Mouse (Mus musculus) effector memory CD4-positive, alpha-beta T cell, adult 7 months (primary cell): Measurements from ENCODE around the gene Cpt1c. TPM values are rescaled to one million over a fixed set of nuclear protein-coding genes. Genes with fewer than 3 reads are reported as not detected.

Experiments used
- polyA plus RNA-seq: library from polyadenylated mRNA; unstranded; fragments of 100-300 nt; shearing (Covaris generic); gene quantifications from one replicate; pipeline ENCODE4 v1.2.1, GENCODE M21; 2017

Gene Cpt1c
- polyA plus RNA-seq, result 0.67 TPM

DNA sequence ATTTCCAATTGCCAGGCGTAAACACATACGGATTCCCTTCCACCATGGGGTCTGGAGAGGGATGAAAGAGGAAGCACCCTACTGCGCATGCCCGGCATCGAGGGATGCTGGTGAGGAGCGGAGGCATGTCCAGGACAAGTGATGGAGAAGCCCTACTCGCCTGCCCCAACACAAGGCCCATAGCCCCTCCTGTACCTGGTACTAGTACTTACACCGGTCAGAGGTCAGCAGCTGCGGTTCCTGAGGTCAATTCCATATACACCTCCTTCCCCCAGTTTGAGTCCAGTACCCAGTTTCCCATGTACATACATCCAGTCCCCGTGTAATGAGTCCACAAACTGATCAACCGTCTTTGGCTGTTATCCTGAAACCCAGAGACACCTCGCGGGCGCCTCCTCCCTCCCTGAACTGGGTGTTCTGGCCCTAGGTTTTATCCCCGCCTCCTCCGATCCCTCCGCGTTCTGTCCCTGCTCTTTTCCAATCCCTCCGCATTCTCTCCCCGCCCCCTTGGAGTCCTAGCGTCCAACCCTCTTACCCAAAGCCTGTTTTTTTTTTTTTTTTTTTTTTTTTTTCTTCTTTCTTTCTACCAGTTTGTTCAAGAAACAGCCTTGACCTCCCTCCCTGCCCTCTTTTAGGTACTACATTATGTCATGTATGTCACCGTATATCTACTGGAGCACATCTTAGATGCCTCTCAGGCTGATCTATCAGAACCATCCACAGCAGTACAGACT, at the start of gene Cpt1c:
Cpt1c (minus strand) TSS at position 469 of the 734 bp plus-strand sequence.

DNA sequence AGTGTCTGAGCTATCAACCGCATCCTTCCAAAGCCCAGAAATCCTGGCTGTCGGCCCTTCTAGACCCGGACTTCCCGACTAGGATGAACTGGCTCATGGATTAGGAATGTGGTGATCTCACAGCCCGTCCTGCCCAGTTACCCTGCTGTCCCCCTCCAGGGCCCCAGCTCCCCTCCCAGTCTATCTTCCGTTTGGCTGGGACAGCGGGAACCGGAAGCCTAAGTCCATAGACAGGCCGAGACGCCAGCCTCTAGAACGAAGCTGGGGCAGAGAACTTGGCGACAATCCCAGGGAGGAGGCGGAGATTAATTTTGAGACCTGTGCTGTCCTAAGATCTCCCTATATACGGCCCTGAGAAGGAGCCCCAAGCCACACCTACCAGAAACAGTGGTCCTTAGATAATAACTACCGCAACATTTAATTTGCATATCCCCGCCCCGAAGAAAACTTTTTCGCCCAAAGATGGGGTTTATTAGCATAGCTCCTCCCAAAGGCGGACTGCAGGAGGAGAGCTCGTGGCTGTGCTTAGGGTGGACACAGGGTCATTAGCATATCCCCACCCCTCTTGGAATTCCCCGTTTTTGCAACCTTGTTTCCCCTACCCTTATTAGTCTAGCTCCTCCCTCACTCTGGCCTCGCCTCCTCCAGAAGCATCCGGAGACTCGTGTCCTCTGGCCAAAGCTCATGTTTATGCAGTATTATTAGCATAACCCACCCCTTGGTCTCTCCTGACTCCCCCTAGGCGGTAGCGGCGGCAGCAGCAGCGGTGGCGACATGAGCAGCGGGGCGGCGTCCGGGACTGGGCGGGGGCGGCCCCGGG, 42.8 kb upstream of the Cpt1c start, which contains the start of gene Rras:
Rras (plus strand) TSS at position 720 of the 820 bp plus-strand sequence.

DNA sequence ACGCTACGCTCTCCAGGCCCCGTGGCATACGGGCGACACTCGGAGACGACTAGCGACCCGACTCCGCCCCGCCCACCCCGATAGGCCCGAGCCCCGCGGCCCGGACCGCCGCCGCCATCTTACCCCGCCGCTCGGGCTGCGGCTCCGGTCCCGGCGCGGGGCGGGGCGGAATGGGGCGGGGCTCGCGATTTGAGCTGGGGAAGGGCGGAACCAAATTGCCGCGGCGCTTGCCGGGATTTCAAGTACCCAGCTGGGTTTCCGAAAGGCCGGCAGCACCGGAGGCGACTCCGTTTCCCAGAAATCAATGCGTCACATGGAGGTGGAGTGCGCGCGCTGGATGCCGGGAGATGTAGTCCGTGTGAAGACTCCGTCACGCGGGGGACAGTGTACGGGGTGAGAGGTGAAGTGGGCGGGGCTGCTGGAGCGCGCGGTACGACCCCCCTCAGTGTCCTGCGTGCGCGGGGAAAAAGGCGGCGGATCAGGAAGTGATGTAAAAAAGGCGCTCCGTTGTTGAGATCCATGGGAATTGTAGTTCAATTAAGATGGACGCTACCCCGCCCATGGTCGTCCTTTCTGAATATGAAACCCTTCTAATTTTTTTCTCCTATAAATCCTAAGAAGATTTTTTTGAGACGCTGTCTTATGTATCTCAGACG, 41.4 kb upstream of the Cpt1c start, which contains the start of gene Scaf1:
Scaf1 (minus strand) TSS at position 407 of the 656 bp plus-strand sequence.

DNA sequence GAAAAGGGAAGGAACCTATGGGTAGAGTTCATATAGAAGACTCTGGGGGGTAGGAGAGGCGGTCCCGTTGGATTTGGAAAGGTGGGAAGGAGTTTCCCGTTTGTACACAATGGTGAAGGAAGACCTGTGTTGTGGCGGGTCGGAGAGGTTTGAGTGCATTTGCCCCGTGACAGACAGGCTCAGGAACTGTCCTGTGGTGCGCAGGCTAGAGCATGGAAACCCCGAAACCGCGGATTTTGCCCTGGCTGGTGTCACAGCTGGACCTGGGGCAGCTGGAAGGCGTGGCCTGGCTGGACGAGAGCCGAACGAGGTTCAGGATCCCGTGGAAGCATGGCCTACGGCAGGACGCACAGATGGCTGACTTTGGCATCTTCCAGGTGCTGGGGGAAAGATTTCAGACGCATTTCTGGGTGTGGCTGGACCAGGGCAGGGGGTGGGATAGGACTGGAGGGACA, 23.9 kb upstream of the Cpt1c start, which contains the start of gene Bcl2l12:
Bcl2l12 (minus strand) TSS at position 212 of the 455 bp plus-strand sequence.

DNA sequence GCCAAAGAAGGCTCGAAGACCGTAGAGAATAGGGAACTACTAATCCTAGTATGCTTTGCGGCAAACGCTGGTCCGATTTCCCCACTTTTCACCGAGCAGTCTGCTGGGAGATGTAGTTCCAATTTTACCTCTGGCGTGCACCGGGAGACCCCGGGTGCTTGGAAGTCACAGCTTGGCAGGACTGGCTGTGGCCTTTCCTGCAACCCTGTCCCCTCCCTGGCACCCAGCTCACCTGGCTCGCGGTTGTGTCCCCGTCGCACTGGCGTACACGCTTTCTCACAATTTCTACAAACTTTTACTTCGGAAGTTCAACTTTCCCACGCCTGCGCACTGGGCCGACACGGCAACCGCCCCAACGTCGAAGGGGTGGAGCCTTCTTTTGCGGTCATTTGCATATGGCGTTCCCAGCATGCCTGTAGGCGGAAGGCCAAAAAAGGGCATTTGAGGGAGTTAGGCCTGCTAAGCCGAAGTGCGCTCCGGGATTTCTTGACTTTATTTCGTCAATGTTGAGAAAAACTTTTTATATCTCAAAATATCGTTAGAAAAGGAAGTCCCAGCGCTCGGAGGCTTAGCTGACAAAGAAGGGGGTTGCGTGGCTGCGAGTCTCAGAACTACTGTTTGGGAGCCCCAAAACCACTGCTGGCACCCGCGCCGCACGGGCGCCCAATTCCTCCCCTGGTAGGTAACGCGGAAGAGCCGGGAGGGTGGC, 22.7 kb upstream of the Cpt1c start, which contains the start of gene Irf3:
Irf3 (plus strand) TSS at position 418 of the 709 bp plus-strand sequence.

DNA sequence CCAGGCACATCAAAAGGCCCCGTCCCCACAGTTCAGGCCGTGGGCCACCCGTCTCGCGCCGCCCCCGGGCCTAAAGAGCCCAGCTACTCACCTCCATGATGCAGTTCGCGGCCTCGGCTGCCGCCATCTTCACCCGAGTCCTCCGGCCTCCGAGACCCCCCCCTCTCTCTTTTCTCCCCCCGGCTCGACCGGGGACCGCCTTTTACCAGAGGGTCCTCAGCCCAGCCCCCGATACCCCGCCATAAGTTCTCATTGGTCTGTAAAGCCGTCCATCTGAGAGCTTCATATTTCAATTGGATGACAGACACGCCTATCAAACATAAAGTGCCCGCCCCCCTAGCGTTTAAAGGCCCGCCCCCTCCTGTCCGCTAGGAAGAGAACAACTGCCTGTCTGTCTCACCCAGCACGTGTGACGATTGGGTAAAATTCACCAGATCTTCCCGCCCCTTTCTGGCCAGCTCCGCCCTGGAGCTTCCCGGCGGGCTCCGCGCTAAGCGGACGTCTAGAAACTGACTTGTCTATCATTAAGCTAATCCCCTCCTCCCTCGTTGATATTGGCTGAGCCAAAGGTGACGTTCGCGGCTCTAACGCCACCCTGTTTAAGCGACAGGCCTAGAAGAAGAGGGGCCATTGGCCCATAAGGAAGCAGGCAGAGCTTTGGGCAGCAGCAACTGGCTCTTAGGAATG, 11.7 kb upstream of the Cpt1c start, which contains the start of gene Prmt1:
Prmt1 (minus strand) TSS at position 377 of the 687 bp plus-strand sequence.

DNA sequence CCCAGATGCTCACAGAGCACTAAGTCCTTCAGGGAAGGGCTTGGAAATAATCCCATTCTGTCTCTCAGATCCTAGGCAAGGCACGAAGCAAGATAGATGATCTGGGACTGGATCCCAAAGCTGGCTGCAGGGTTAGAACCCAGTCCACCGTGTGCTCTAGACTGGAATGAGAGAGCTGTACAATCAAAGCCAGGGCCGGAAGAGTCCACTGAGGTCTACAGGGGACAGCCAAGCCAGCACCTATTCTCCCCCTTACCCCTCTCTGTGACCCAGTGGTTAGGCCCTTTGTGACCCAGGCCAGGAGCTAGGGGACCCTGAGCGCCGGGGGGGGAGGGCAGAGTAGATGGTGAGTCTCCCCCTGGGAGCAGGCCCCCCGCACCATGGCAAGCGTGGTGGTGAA, 31.7 kb downstream of the Cpt1c start, which contains the start of gene Tsks:
Tsks (plus strand) TSS at position 301 of the 400 bp plus-strand sequence.

DNA sequence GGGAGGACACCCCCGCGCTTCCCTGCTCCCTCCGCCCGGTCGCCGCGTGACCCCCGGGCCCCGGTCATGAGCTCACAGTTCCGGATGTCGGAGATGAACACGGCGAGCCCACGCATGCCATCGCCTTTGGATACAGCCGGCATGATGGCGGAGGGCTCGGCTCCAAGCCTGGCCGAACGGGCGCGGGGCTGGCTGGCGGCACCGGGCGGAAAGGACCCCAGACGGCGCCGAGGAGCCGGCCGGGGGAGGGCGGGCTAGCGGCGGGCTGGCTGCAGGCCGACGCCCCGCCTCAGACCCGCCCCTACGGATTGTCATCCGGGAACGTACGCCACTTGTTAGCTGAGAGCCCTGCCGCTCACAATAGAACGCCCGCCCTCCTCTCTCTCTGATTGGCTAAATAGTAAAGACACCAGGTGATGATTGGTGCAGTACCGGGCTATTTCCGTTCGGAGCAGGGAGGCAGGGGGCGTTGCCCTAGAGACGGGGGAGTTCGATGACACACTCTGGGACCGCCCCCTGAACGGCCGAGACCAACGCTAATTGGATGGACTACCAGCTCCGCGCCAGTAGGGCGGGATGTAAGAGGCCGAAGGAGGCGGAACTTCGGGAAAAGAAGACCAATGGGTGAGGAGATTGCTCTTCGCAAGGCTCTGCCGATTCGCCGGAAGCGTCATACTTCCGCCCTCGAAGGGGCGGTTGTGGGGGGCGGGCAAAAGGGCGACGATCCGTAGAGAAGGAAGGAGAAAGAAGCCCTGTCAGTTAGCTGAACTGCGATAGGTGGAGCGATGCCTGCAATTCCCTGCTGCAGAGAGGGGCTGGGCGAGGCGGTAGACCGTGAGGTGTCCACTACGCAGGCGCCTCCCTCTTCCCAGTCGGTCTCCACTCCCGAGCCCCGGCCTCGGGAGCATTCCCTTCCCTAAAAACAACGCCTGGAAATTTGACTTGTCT, 45.2 kb downstream of the Cpt1c start, which contains the start of gene Ap2a1:
Ap2a1 (minus strand) TSS at position 293 of the 948 bp plus-strand sequence.

Other genes with a start within 250 kb of the Cpt1c start
- 85.2 TPM for gene Vrk3, start 226.4 kb downstream of the Cpt1c start, polyA plus RNA-seq
- gene Zfp473, start 223.8 kb downstream of the Cpt1c start, polyA plus RNA-seq, result 0.40 TPM
- 31.8 TPM for gene Nup62, start 158.8 kb downstream of the Cpt1c start, polyA plus RNA-seq
- gene Il4i1, start 158.5 kb downstream of the Cpt1c start, polyA plus RNA-seq, result 0.23 TPM
- gene Atf5, start 158.2 kb downstream of the Cpt1c start, polyA plus RNA-seq, result 0.22 TPM
- 18.9 TPM for gene Akt1s1, start 125.9 kb downstream of the Cpt1c start, polyA plus RNA-seq
- 66.3 TPM for gene Tbc1d17, start 125.8 kb downstream of the Cpt1c start, polyA plus RNA-seq
- gene Pnkp, start 117.7 kb downstream of the Cpt1c start, polyA plus RNA-seq, result 71.7 TPM
- 20.2 TPM for gene Ptov1, start 105.1 kb downstream of the Cpt1c start, polyA plus RNA-seq
- 52.8 TPM for gene Med25, start 82.1 kb downstream of the Cpt1c start, polyA plus RNA-seq
- gene Fuz, start 78.8 kb downstream of the Cpt1c start, polyA plus RNA-seq, result 18.5 TPM
- gene Ap2a1, start 45.4 kb downstream of the Cpt1c start, polyA plus RNA-seq, result 45.9 TPM
- gene Tsks, start 31.6 kb downstream of the Cpt1c start, polyA plus RNA-seq, result 0.28 TPM
- gene Prmt1, start 11.7 kb upstream of the Cpt1c start, polyA plus RNA-seq, result 143 TPM
- 134 TPM for gene Irf3, start 22.8 kb upstream of the Cpt1c start, polyA plus RNA-seq
- gene Bcl2l12, start 23.9 kb upstream of the Cpt1c start, polyA plus RNA-seq, result 13.6 TPM
- 22.3 TPM for gene Scaf1, start 41.5 kb upstream of the Cpt1c start, polyA plus RNA-seq
- gene Rras, start 43.1 kb upstream of the Cpt1c start, polyA plus RNA-seq, result 25.1 TPM
- gene Prr12, start 78.0 kb upstream of the Cpt1c start, polyA plus RNA-seq, result 1.0 TPM
- 78.5 TPM for gene Nosip, start 87.6 kb upstream of the Cpt1c start, polyA plus RNA-seq
- gene Prrg2, start 87.8 kb upstream of the Cpt1c start, polyA plus RNA-seq, result 1.6 TPM
- 5.5 TPM for gene Rcn3, start 117.4 kb upstream of the Cpt1c start, polyA plus RNA-seq
- 6.4 TPM for gene Fcgrt, start 129.0 kb upstream of the Cpt1c start, polyA plus RNA-seq
- 1,883 TPM for gene Rps11, start 149.6 kb upstream of the Cpt1c start, polyA plus RNA-seq
- 3,183 TPM for gene Rpl13a, start 153.9 kb upstream of the Cpt1c start, polyA plus RNA-seq
- gene Gm45713, start 161.4 kb upstream of the Cpt1c start, polyA plus RNA-seq, result not detected
- 165 TPM for gene Flt3l, start 161.6 kb upstream of the Cpt1c start, polyA plus RNA-seq
- gene Pih1d1, start 179.5 kb upstream of the Cpt1c start, polyA plus RNA-seq, result 28.2 TPM
- 36.2 TPM for gene Aldh16a1, start 179.7 kb upstream of the Cpt1c start, polyA plus RNA-seq
- gene Slc17a7, start 189.1 kb upstream of the Cpt1c start, polyA plus RNA-seq, result not detected
- gene Gfy, start 204.7 kb upstream of the Cpt1c start, polyA plus RNA-seq, result not detected
- not detected for gene Pth2, start 206.1 kb upstream of the Cpt1c start, polyA plus RNA-seq
- 0.95 TPM for gene Ccdc155, start 230.0 kb upstream of the Cpt1c start, polyA plus RNA-seq
- 66.4 TPM for gene Dkkl1, start 237.3 kb upstream of the Cpt1c start, polyA plus RNA-seq
- gene Tead2, start 240.9 kb upstream of the Cpt1c start, polyA plus RNA-seq, result 1.7 TPM